Mouse (Mus musculus) intestine, embryonic 14.5 days (tissue): ENCODE measurements around the gene Impdh1. TPM values are rescaled to one million over a fixed set of nuclear protein-coding genes. Genes with fewer than 3 reads are reported as not detected.

ENCODE experiments used
- microRNA-seq: library from miRNA; unstranded; fragments of <30 nt; microRNA quantifications from one replicate; pipeline ENCODE4, GENCODE M21; 2016
- polyA plus RNA-seq: library from polyadenylated mRNA; unstranded; fragments of >200 nt; fragmentation: Nextera tagmentation; extraction: Ambion mirVana; gene quantifications from 2 replicates; pipeline ENCODE4 v1.2.1, GENCODE M21; 2014

Impdh1 gene
- polyA plus RNA-seq, 1 experiment from 2014 or later = 48.1 TPM

Small RNAs within 50 kb of the gene (microRNA-seq; reads per million reads assigned to microRNA genes)
- not detected for gene Gm24303

Other genes starting within 250 kb of the Impdh1 start
- not detected in 2 replicates for gene Lep, start 156.1 kb downstream of the Impdh1 start, polyA plus RNA-seq
- gene Rbm28, start 51.4 kb downstream of the Impdh1 start, polyA plus RNA-seq = 44.6 and 49.7 TPM in 2 replicates
- gene Prrt4, start 36.8 kb downstream of the Impdh1 start, polyA plus RNA-seq = 0.52 and 0.78 TPM in 2 replicates
- gene Hilpda, start 56.1 kb upstream of the Impdh1 start, polyA plus RNA-seq = 38.1 and 42.8 TPM in 2 replicates
- gene Fam71f2, start 63.2 kb upstream of the Impdh1 start, polyA plus RNA-seq = 0.20 and 0.48 TPM in 2 replicates
- gene Fam71f1, start 102.8 kb upstream of the Impdh1 start, polyA plus RNA-seq = 0.11 and 0.26 TPM in 2 replicates
- 331 and 354 TPM in 2 replicates for gene Calu, start 131.7 kb upstream of the Impdh1 start, polyA plus RNA-seq
- gene Opn1sw, start 172.1 kb upstream of the Impdh1 start, polyA plus RNA-seq = 0.41 and 0.69 TPM in 2 replicates
- 12.3 and 14.7 TPM in 2 replicates for gene Ccdc136, start 179.9 kb upstream of the Impdh1 start, polyA plus RNA-seq
- gene Flnc, start 216.9 kb upstream of the Impdh1 start, polyA plus RNA-seq = 14.7 and 15.8 TPM in 2 replicates